Mouse (Mus musculus) c-Kit-positive CD71-negative TER-119-negative erythroid progenitor cells, embryonic 14.5 days (primary cell): ENCODE data around the gene Mndal.
"Not testable (repeated sequence)": the region's sequence is repeated elsewhere in the genome, so short reads cannot be mapped to it uniquely, and the experiment has no call there.

Experiments
- DNase-seq: peaks from one replicate; pipeline ENCODE4 v3.0.0-alpha.2; 2013; ENCODE audit warnings: low read depth

Gene Mndal

DNA sequence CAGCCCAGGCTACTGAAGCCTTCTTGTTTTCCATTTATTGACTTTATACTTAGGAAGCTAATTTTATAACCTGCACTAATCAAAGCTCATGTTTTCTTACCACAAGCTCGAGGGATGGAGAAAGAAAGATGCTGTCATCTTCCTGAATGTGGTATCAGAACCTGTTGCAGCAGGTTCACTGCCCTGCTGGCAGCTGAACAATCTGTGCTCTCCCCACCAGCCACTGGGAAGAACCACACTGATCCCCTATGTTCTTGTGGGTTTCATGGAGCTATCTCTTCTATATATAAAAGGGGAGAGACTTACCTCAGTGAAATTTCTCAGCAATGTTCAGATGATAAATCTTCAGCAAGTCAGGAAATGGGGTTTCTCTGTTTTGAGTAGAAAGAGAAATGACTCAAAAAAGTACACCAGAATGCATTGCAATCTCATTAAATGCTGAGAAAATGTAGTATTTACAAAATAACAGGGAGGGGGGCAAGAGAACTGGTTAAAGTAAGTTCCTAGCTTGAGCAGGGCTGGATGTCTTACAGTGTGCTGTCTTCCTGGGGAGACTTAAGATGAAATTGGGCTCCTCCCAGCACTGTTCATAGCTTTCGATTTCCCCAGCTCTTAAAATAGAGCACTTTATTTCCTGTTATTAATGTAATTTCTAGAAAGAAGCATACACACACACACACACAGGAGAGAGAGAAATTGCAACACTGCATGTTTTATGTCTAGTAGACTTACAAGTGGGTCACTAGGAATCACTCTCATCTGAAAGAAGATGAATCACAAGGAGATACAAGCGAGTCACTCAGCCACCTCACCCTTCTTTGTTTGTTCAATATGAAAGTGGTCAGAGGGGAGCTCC is at the start of gene Mndal, which contains the start of gene Ifi203:
Mndal (minus strand) TSS at position 568 of the 856 bp plus-strand sequence.
Ifi203 (minus strand) TSS at position 749 of the 856 bp plus-strand sequence.
- DNase-seq, result not testable (repeated sequence)

DNA sequence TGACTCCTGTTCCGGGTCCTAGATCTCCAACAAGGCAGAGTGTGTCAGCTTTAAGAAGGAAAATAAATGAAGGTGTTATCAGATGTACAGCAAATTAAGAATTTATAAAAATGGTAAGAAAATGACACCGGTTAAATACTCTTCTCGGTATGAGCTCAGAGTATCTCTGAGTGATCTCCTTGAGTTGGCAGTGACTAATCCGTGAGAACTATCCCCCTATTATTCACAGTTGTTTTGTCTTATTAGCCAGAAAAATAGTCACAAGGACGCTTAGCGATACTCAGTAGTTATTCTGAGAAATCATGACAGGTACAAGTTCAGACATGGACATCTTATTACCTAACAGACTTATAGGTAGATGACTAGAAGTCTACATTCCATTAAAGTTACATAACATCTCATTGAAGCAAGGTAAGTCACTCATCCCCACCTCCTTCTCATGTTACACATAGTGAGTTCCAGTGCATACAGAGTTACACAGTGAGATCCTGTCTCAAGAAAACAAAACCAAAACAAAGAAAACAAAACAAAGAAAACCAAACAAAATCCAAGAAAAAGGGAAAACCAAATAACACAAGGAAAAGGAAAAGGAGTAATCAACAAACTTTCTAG is 40.5 kb upstream of the Mndal start, which contains the start of gene Ifi202b:
Ifi202b (minus strand) TSS at position 51 of the 612 bp plus-strand sequence.
- DNase-seq, result not testable (repeated sequence)

DNA sequence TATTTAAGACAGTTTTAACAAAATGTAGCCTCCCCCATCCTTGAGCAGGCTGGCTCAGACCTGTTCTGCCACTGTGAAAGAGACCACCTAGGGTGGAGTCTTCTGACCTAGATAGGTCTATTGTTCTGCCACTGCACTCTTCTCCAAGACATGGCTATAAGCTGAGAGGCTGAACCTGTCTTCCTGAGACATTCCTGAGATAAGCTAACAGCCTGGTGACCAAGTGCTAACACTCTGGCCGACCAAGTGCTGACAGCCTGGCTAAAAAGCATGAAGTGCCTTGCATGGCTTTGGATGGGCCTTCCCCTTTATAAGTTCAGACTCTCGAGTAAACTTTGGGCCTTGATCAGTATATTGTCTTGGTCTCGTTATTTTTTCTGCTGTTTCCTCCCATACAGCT is 38.7 kb upstream of the Mndal start:
- DNase-seq, result not testable (repeated sequence)

DNA sequence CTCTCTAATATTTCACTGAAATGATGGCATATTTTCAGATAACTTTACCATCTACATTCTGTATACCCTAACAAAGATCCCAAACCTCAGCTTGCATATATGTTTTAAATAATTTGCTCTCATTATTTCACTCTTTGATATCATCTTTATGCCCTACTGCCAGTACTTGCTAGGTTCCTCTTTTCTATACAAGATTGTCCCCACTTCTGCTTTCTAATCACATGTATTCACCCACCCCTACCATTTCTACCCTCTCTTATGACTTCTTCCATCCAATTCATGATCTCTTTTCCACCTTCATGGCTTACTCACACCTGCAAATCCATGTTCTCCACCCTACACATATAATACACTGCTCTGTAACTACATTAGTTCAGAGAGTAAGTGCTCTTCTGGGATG is 35.3 kb upstream of the Mndal start:
- no peak for DNase-seq

DNA sequence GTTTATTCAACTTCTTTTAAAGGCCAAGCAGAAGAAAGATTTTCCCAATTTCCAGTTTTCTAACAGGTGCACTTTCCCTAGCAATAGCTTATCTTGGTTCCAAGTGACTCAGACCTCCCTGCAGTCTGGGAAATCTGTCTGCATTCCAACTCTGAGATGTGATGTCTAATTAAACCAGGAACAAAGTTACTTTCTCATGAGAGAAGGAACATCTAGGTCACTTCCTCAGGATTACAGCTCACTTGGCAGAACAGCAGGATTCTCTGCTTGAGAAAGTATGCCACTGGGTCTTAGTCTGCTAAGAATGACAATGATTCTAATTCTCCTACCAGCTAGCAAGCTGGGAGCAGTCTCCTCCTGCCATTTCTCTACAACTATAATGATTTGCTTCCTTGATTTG is 30.8 kb upstream of the Mndal start:
- DNase-seq, result no peak

DNA sequence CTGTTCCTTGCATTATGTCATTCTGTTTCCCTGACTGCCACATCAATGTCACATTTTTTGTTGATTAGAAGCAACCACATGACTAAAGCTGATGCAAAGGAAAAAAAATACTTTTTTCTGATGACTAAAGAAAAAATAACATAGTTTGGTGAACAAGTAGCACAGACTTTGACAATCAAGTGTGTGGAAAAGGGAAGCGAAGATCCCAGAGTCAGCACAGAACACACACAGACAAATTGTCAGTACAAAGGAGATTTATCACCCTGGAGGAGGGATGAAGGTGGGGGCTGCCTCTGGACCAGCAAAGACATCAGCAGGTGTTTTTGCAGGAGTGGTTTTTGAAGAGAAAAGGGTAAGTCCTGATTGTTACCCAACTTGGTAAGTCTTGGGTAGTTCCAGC is 19.2 kb upstream of the Mndal start:
- DNase-seq, result not testable (repeated sequence)

DNA sequence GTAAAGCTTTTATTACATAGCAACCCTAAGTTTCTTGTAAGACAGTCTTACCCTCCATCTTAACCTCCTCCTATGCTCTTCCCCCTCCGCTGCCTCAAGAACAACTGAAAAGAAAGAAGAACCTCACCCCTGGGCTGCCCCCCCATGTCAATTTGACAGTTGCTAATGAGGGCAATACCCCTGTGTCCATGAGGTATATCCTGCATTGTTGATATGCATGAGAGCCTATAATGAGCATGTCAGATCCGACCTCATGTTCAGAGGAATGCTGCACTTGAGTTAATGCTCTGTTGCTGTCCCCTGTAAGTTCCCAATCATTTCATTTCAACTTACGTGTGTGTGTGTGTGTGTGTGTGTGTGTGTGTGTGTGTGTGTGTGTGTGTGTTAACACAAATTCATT is 17.7 kb upstream of the Mndal start:
- not testable (repeated sequence) for DNase-seq

DNA sequence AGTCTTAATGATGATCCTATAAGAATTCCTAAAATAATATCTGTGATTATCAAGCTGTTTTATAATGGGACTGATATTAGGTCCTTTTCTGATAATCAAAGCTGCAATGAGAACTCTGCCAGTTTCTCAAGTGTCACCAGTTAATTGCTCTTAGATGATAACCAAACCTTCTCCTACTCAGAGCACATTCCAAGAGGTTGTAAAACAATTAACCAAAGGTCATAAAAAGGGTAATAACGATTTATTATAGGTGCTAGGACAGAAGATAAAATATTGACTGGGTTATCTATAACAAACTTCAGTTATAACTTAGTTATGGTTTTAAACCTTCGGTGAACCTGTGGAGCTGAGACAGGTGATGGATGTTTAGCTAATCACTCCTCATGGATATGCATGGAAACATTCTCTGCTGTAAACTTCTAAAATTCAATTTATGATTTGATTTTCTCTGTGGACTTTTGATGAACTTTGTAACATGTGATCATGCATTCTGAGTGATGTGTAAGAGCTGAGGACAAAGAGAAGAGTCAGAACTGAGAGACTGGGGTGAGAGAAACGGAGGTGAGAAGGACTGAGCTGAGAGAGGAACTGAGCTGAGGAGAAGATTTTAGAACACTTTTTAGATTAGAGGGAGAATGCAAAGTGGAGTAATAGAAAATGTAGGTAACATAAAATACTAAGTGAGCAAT is 13.7 kb upstream of the Mndal start:
- DNase-seq, result not testable (repeated sequence)

DNA sequence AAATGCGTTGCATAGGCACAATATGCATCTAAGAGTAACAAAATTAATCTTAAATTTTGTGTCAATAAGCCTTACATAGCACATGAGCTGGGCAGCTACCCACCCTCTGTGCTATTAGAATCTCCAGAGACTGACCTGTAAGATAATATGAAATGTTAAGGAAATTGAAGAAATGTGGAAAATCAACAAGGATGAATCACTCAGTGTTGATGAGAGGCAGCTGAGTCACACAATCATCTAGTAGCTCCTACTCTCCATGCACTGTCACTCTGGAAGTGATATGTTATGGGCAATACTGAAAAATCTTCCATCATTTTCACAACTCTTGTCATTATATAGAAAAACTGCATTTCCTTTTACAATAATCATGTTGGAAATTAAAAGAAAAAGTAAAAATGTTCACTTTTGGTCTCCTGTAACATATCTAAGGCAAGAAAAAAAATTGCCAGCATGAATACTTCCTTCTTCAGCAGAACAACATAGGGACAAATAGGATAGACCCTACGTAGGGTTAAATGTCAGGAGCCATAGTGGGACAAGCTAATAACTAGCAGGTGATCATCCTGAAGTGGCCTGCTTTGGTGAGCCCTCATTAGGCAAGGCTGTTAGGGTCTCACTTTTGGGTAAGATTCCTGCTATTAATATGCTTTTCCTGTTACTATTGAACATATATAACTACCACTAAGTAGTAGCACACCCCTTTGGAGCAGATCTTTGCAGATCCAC is 12.9 kb upstream of the Mndal start:
- no peak for DNase-seq

DNA sequence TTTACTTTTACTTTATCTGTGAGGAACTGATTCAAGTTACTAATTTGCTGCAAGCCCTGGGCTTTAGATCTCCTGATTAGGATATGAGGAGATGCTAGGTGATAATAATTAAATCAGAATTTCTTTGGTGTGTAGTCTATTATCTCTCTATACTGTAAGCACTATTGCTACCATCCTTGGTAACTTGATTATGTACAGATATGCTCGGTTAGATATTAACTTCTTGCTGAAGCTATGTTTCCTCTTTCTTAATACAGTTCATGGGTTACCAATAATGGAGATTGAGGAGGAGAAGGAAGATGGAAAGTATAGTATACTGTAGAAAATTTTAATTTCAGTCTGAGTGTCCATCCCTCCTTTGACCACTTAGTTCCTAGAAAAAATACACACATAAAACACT is 11.3 kb upstream of the Mndal start:
- no peak for DNase-seq

DNA sequence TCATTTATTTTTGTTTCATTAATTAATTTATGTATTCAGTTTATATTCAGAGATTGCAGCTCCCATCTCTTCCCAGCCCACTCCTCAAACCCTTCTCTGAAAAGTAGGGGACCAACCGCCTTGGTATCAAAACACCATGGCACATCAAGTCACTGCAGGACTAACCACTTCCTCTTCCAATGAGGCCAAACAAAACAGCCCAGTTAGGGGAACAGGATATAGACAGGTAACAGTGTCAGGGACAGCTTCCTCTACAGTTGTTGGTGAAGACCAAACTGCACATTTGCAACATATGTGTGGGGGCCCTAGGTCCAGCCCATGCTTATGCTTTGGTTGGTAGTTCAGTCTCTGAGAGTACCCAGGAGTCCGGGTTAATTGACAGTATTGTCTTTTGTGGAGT is 6.8 kb upstream of the Mndal start:
- DNase-seq, result not testable (repeated sequence)

DNA sequence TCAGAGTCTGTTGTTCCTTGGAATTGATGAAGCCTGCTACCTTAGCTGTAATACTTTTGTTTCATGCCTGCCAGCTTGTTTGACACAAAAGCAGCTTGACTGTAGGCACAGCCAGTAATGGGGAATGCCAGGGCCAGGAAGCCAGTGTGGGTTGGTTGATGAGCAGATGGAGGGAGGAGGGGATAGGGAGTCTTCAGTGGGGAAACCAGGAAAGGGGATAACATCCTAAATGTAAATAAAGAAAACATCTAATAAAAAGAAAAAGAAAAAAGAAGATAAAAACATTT is 432 bp upstream of the Mndal start:
- DNase-seq, result not testable (repeated sequence)

DNA sequence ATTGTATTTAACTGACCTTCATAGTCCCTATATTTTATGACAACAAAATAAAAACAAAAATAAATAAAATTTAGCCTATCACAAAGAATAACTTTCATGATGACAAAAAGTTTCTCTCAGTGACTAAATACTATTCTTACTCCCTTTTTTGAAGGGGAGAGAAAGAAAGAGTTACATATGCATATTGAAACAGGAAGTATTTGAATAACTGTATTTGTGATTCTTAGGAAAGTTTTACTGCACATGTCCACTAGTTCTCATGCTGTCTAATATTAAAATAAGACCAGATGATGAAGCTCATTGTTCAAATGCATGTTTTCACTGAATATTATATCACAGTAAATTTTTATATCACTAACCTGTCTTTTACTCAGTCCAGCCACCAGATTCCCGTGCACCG is 769 bp downstream of the Mndal start:
- not testable (repeated sequence) for DNase-seq

DNA sequence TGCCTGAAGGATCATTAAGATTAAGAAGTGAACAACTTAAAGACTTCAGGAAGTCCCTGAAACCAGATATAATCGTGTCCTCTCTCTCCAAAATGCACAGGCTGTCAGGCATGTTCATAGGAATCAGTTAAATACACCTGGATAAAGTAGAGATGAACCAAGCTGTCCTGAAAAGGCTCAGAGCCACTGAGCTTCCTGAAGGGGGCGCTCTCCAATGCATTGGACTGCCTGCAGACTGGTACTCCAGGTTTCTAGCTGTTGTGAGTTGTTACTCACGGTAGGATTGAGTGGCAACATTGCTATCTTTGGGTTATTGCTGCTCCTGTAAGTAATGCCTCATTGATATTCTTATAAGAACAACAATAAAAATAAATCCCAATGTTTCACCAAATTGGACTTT is 23.0 kb downstream of the Mndal start:
- DNase-seq, result not testable (repeated sequence)

DNA sequence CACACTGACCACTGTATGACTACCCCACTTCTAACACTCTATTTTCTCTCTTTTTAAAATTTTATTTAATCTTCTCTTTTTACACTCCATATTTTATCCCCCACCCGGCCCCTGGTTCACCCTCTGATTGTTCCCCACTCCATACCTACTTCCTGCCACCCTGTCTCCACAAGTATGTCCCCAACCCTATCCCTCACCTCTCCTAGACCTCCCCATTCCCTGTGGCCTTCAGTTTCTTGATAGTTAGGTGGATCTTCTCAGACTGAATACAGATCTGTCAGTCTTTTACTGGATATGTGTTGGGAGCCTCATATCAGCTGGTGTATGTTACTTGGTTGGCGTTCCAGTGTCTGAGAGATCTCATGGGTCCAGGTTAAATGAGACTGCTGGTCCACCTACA is 27.7 kb downstream of the Mndal start:
- DNase-seq, result no peak

DNA sequence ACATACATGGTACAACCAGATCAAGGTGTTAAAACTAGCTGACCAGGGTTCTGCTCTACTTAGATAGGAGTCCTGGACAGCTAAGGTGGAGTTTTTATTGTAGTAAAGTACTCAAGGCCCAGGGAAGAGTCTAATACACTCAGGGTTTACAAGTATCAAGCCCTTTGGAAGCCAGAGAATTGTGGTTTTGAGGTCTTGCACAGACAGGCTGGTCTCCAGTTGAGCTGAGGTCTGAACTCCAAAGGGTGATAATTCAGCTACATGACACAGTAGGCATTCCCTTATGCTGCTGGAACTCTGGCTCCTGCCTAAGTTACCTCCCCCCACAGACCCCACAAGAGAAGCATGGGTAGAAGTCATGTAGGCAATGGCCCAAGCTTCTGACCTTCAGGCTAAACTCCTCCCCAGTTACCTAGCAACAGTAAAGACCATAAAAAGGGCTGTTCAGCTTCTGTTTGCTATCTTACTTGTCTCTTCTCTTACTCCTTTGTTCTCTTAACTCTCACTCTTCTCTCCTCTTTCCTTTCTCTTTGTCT is 29.0 kb downstream of the Mndal start:
- DNase-seq, result peak; percentile 14

DNA sequence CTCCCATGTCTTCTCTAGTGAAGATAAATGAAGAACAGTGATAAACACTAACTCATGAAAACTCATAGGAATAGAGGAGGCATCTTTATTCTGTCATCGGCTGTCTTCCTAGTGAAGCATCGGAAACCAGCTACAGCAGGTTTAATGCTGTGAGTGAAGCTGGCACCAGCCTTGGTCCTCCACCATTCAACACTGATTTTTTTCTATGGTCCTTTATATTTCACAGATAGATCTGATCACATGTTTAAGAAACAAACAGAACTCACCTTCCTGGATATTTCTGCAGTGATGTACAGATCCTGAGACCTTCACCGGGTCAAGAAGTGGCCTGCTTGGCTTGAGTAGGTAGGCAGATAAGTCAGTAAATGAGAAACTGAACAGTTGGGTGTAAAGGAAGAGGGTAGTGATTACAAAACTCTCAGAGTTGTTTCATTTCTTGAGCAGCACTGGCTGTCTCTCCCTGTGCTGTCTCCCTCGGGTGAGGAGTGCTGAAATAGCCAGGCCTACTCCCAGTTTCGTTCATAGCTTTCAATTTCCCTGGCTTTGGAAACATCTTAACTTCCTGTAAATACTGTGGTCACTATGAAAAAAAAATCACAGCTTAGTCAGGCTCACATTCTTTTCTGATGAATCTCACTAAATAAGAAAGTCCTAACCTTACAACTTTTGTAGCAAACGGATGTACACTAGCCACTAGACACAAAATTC is 29.6 kb downstream of the Mndal start, which contains the start of gene Ifi211:
Ifi211 (minus strand) TSS at position 499 of the 708 bp plus-strand sequence.
- DNase-seq, result not testable (repeated sequence)

DNA sequence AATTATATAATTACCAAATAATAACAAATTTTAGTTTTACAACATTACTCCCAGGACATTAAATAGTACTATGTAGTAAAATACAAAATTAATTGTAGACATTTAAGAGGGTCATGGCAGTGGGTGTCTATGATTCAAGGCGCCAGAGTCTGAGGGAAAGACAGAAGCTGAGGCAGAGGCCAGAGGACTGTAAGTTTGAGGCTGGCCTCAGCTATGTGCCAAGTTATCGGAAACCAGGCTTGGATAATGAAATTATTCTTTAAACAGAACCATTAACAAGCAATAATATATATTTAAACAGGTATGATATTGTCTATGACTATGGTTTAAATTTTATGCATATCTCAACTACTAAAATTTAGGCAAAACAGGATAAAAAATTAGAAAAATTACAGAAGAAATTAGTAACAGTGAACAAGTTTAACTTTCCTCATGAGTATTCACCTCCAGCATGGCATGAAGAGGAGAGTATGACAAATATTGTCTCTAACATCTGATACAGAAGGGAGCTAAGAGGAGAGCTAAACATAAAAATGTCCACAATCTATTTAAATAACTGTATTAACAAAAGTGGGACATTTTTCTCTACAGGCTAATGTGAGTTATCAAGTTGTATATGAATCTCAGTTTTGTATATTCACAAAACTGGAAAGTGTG is 30.4 kb downstream of the Mndal start:
- no peak for DNase-seq

DNA sequence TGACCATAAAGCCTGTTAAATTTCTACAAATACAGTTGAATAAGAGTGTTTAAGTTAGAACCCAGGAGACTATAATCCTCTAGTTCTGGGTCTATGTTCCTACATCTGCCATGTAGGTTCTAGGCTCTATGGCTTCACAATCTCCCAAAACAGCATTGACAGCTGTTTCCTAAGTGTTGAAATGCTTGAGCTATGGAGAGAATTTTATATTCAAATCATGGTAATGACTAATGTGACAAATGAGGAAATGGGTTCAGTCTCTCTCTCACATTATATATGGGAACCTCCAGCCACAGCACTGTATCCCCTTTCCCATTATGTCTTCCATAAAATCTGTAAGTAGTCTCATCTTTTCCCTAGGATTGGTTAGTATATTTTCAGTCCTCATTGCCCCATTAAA is 33.9 kb downstream of the Mndal start:
- not testable (repeated sequence) for DNase-seq

DNA sequence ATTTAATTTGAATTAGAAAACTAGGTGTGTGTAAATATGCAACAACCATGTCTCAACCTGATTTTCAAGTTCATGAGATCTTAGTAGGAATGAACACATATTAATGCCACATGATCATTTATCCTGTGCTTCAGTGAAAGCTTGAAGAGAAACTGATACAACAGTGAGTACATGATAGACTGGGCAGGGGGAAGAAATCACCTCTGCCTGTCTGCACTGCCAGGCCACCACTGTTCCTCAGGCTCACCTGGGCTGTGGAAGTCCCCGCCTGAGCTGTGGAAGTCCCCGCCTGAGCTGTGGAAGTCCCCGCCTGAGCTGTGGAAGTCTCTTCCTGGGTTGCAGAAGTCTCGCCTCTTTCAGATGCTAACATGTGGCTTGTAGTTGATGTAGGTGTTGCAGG is 36.4 kb downstream of the Mndal start:
- not testable (repeated sequence) for DNase-seq

DNA sequence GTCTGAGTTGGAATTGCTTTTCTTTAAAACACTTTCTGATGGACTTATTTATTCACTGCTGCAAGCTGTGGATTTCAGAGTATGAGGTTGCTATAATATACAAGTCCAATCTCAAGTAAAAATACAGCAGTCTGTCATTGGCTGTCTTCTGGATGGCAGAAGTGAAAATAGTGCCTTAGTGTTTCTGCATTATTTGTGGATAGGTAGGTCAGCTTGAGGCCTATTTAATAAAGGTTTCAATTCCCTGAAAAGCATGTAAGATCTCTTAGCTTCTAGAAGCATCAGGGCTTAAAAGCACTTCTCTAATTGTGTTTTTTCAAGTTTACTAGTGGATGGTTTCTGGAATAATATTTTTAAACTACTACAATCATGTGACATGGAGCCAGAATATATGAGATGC is 52.5 kb downstream of the Mndal start:
- DNase-seq, result not testable (repeated sequence)
